Mouse (Mus musculus): ENCODE results near the gene Ttc30b.
"Not testable (repeated sequence)": the region's sequence is repeated elsewhere in the genome, so short reads cannot be mapped to it uniquely, and the experiment has no call there.

Ttc30b gene

DNA sequence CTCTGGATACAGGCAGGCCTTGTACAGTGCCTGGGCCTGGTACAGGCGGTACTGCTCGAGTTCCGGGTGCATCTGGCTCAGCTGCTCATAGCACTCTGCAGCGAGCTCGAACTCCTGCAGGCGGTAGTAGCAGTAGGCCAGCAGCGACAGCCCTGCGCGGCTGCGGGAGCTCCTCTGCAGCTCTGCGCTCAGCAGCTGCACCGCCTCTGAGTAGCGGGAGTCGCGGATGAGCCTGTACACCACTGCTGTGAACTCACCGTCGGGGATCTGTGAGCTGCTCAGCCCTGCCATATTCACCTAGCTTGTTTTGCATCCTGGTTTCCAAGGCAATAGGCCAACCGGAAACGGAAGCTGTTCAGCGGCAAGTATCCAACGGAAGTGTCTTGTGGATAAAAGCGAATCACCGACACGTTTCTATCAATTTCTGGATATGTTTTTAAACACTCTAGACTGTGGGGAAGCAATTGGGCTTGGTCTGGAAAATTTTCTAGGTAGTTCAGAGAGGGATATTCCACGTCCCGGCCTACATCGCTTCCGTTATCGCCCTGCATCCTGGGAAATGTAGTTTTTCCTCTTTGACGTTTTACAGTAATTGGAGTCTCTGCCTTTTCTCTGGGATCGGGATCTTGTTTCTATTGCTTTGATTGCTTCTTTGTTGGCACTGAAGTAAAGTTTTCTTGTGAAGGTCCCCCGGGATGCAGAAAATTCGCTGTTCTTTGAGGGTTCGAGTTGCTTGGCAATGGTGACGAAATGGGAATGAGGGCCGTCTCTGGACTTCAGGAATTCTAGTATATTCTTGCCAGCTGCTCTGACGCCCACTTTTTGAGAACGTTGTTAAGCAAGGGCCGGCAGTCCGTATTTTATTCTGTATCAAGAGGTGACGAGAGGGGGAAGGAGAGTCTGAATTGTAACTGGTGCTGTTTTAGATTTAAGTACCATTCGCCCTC is at the start of gene Ttc30b:
Gene Ttc30b, minus strand, starts transcription at position 469 of the 947 bp plus-strand sequence.
- in situ Hi-C loops (cut with MboI, MseI) = loop anchor here (5.0 kb wide), 1 partner anchor 39 kb away; the partner anchor contains the start of gene Ttc30a2

DNA sequence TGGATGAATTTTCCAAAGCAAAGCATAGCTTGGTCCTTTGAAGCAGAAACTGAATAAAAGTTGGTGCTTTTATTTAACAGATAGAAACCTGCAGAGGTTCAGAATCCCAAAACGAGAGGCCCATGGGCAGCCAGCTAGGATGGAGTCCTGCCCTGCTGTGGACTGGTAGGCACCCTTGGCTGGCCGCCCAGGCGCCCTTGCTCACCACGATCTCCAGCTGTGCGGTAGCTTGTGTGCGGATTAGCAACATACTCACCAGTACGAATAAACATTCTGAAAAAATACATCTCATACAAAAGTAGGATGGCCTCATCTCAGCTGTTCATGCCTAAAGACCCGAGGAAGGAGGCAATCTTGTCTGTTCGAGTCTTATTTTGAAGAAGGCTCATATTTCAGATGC is 49.4 kb upstream of the Ttc30b start:
- in situ Hi-C loops (cut with MboI, MseI) = loop anchor here (5.0 kb wide), 1 partner anchor 85 kb away; no protein-coding TSS in a partner anchor

DNA sequence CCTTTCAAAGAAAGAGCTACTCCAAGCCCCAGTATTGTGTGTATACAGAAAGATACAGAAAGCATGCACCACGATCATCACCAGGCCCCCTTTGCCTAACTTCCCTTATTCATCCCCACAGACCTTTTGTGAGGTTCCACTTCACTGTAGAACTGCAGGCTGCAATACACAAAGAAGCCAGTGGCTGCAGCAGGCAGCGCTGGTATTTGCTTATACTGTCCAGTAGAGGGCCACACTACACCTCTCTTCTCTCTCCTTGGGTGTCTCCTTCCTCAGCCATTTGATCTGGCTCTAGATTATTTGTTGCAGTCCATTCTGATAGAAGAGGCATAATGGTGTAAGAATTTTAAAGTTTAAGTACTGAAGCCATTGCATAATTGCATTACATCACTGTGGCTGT is 46.7 kb upstream of the Ttc30b start:
- in situ Hi-C loops (cut with MboI, MseI) = loop anchor here (5.0 kb wide), 1 partner anchor 87 kb away; no protein-coding TSS in a partner anchor

DNA sequence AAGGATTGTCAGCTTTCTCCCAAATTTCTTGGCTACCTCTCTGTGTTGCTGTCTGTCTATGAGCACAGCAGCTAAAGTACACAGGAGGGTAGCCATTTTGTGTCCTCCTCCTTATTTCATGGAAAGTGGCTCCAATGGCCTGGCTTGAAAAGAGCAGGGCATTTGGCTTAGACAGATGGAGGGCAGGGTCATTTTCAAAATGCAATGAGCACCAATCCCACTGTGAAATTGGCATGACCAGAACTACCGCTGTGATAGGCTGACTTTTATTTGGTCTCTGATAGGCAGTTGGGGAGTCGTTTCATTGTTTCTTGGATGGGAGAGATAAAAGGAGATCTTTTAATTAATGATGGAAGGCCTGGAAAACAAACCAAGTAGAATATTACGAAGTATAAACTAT is 45.5 kb upstream of the Ttc30b start:
- in situ Hi-C loops (cut with MboI, MseI) = no loop called here

DNA sequence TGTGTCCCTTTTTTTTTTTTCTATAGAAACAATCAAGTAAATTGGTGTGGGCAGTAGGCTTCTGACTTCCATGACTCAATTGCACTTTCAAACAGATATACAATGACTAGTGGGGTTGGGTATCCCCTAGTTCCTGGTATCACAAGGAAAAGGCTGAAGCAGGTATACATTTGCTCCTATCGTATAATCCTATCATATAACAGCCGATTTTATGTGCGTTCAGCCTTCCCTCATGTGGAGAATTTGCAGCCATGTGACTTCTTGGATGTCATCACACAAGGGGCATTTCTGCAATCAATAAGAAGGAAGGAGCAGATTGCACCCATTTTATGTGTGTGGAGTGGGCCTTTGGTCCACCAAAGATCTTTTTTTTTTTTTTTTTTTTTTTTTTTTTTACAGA is 44.7 kb upstream of the Ttc30b start:
- in situ Hi-C loops (cut with MboI, MseI) = no loop called here

DNA sequence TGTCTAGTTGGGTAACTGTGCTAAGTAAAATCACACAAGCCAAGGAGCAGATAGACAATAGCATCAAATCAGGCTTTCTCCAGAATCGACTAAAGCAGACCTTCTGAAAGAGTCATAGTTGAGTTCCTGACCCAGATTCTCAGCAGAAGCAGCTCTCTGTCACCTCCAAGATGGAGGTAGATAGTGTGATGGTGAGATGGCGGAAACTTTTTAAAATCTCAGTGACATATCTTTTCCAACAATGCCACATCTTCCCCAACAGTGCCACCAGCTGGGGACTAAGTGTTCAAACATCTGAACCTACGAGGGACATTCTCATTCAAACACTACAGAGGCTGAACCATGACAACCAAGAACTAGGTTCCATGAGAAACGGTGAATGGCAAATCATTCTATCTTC is 44.2 kb upstream of the Ttc30b start:
- in situ Hi-C loops (cut with MboI, MseI) = no loop called here

DNA sequence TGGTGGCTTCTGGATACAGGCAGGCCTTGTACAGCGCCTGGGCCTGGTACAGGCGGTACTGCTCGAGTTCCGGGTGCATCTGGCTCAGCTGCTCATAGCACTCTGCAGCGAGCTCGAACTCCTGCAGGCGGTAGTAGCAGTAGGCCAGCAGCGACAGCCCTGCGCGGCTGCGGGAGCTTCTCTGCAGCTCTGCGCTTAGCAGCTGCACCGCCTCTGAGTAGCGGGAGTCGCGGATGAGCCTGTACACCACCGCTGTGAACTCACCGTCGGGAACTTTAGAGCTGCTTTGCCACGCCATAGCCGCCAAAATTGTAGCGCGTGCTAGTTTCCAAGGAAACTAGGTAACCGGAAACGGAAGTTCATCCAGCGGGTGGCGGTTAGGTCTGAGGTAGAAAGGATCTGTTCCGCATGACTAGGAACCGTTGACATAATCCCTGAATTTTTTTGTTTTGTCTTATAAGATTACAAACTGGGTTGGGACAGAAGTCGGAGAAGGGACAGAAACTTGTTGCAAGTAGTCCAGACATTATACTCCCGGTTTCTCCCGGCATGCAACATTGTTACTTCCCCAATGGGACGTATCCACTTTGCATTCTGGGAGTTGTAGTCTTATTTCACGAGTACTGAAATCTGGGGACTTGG is 43.2 kb upstream of the Ttc30b start, which contains the start of gene Ttc30a1:
Gene Ttc30a1, minus strand, starts transcription at position 528 of the 642 bp plus-strand sequence.
- in situ Hi-C loops (cut with MboI, MseI) = not testable (repeated sequence)

DNA sequence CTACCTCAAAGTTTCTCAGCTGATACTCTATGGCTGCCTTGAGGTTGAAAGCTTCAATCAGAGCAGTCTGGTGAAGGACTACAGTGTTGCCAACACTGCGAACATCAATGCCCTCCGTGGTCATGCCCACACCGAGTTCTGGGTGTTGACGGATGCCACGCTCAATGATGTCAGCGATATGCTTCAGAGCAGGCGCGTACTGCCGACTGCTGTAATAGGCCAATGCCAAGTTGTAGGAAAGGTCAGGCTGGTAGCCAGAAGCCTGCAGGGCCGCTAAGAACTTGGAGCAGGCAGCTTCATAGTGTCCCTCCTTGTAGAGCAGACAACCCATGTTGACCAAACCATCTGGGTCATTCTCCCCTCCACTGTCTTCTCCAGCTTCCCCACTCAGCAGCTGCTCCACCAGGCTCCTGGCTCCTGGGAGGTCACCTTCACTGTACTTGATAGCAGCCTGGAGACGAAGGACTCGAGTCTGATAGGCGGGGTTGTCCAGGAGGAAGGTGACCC is 42.6 kb upstream of the Ttc30b start:
- in situ Hi-C loops (cut with MboI, MseI) = not testable (repeated sequence)

DNA sequence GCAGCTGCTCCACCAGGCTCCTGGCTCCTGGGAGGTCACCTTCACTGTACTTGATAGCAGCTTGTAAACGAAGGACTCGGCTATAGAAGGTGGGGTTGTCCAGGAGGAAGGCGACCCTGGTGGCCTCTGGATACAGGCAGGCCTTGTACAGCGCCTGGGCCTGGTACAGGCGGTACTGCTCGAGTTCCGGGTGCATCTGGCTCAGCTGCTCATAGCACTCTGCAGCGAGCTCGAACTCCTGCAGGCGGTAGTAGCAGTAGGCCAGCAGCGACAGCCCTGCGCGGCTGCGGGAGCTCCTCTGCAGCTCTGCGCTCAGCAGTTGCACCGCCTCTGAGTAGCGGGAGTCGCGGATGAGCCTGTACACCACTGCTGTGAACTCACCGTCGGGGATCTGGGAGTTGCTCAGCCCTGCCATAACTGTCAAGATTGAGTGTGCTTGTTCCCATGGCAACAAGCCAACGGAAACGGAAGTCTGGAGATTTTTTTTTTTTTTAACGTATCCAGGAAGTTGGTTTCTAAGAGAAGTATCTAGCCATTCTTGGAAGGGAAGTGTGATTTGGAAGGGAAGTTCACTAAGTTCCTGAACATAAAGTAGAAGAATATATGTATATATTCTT is 39.5 kb upstream of the Ttc30b start, which contains the start of gene Ttc30a2:
Gene Ttc30a2, minus strand, starts transcription at position 419 of the 617 bp plus-strand sequence.
- in situ Hi-C loops (cut with MboI, MseI) = loop anchor here (5.0 kb wide), 1 partner anchor 41 kb away; the partner anchor contains the start of gene Ttc30b

DNA sequence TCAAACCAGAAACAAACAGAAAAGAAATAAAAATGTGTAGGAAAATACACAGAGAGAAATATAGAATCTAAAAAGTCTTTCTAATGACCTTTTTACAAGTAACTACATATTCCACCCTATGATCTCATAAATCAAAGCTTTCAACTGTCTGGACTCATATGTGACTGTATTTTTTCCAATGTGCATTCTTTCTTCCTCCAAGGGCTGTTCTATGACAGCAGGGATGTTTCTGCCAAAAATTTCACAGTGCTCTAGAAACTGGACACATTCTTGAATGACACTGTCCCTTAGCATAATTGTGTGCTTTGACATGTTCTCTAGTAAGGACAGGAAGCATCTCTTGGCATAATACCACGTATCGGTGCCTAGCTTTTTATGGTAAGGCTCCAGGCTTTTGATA is 37.7 kb upstream of the Ttc30b start:
- in situ Hi-C loops (cut with MboI, MseI) = loop anchor here (5.0 kb wide), 1 partner anchor 39 kb away; the partner anchor contains the start of gene Ttc30b

DNA sequence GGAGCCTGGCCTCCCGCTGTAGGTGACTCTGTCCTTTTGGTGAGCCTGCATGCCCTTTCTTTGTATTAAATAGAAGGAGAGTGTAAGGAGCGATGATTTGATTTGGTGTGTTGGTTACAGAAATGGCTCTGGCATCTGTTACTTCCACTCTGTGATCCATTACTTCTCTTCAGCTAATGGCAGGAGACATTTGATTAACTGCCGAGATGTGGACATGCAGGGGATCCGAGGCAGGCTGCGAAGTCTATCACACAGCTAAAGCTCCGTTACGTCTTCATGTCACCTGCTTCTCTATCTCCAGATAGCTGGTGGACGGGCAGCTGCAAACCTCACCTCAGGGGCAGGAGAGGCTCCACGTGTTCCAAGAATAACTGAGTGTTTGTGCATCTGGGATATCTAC is 35.7 kb upstream of the Ttc30b start:
- in situ Hi-C loops (cut with MboI, MseI) = loop anchor here (25.0 kb wide), 2 partner anchors 187 to 362 kb away; no protein-coding TSS in a partner anchor

DNA sequence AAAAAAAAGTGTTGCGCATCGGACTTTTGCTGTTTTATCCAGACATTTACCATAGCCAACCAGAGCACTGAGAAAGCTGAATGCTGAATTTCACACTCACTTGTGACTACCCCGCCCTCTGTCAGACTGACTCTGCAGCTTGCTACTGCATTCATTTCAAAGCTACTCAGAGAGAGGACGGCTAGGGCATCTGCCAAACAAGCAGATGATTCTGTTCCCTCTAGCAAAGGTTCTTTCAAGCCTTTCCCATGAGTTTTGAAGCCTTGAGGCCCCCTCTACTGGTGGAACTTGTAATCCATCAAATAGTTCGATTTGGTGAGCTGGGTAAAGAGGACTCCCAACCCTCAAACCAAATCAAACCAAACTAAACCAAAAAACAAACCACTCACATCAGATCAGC is 26.6 kb upstream of the Ttc30b start:
- in situ Hi-C loops (cut with MboI, MseI) = loop anchor here (25.0 kb wide), 2 partner anchors 178 to 353 kb away; no protein-coding TSS in a partner anchor

DNA sequence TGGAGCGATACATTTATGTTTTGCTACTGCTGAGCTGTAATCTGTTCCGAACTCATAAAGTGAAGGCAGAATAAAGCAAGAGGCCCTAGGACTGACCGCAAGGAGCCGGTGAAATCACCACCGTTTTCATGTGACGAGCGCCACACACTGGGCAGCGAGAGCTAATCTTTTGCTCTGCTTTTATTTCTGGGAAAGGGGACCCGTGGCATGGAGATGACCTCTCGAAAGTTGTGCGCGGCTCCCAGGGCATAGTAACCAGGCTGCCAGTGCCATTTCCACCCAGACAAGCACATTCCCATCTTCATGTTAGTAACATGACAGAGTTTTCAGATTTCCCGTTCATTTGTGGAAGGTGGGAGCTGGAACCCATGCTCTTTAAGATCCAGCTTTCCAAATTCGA is 26.1 kb upstream of the Ttc30b start:
- in situ Hi-C loops (cut with MboI, MseI) = loop anchor here (25.0 kb wide), 2 partner anchors 177 to 352 kb away; no protein-coding TSS in a partner anchor

DNA sequence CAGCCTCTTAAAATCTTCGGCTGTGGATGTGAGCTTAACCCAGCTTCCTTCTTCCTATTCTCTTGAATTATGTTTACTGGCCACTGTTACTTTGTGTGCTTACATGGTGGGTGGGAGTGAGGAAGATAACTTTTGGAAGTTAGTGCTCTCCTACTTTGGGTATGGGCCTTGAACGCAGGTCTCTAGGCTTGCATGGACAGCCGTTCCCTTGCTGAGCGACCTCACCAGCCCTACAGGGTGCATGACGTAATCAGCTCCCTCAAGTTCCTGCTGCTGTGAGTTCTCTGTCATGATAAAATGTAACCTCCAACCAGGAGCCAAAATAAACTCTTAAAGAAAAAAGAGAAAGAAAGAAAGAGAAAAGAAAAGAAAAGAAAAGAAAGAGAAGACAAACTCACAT is 25.7 kb upstream of the Ttc30b start:
- in situ Hi-C loops (cut with MboI, MseI) = loop anchor here (25.0 kb wide), 2 partner anchors 177 to 352 kb away; no protein-coding TSS in a partner anchor

DNA sequence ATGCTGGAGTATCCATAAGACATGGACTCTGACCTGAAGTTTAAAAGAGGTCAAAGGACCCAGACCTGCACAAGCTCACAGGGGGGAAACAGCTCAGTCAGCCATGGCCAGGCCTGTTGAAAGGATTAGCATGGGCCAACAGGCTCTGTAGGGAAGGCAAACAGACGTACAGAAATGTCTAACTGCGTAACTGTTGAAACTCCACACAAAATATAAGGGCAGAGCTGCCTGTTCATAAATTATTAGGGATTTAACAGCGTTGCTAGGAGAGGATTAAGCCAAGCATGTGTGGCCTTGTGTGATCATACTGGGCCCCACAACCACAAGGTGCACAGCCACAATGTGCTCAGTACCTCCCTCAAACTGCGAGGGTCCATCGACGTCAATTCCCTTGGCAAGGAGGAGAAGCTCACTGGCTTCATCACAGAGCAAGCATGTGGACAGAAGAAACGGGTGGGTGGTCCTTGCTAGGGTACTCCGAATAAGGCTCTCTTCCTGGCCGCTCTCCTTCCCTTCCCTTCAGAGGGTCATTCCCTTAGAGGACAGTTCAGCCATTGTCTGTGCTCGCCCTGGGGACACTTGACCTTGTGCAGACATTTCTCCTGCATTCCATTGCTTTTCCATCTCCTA is 24.9 kb upstream of the Ttc30b start:
- in situ Hi-C loops (cut with MboI, MseI) = loop anchor here (25.0 kb wide), 2 partner anchors 176 to 351 kb away; no protein-coding TSS in a partner anchor

DNA sequence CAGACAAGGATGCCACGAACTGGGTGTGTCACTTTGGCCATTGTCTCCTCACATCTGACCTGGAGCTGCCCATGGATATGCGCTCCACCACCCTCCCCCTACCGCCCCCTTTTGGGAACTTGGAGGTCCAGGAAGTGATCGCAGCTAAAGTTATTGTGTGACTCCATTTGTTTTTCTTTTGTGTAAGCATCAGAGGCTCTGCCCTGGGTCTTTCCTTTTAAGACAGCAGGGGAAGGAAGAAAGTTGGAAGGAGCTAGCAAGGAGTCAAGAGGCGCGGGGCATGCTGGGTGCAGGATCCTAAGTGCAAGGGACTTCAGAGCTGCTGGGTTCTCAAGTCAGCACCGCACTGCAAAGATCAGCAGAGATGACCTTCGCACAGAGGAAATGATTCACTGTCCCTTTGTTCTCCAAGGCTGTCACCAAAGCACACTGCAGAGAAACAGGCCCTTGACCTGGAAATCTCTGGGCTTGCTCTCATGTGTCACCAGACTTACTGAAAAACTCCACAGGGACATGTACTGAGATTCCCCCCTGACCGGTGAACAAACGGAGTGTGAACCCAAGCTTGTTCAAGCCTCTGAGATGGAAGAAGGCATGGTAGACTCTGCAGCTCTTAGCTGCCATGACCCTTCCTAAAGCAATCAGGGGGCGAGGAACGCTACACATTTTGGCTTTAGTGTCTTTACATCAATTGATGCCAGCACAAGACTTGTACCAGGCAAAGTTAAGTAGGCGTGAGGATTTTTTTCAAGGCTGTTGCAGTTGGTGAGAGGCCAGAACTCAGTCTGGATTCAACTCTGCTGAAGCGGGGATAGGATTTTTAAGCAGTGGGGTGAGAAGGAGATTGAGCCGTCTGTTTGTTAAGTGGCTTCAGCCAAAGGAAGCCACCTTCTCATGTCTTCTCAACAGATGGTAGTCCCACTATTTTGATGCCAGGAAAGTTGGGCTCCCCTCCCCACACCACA is 22.3 kb upstream of the Ttc30b start:
- in situ Hi-C loops (cut with MboI, MseI) = loop anchor here (25.0 kb wide), 2 partner anchors 173 to 348 kb away; no protein-coding TSS in a partner anchor

DNA sequence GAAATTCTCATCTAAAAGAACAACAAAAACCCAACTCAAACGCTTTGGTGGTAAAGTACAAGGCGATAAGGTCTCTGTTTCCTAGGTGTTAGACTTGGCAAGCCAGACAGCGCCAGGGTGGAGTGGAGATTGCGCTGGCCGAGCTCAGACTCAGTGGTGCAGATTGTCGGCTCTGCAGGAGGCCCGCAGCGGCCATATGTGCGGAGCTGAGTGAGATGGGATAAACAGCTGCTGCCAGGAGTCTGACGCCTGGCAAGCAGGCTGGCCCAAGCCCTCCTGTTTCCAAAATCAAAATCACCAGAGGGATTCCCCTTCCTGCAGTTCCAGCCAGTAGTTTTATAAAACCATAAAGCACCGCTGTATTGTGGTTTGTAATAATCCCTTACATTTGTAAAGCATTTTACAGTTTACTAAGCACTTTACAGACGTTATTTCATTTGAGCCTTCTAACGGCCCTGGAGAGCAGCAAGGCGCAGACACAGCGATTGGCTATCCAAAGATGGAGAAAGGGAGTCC is 21.5 kb upstream of the Ttc30b start:
- in situ Hi-C loops (cut with MboI, MseI) = loop anchor here (25.0 kb wide), 2 partner anchors 173 to 348 kb away; no protein-coding TSS in a partner anchor

DNA sequence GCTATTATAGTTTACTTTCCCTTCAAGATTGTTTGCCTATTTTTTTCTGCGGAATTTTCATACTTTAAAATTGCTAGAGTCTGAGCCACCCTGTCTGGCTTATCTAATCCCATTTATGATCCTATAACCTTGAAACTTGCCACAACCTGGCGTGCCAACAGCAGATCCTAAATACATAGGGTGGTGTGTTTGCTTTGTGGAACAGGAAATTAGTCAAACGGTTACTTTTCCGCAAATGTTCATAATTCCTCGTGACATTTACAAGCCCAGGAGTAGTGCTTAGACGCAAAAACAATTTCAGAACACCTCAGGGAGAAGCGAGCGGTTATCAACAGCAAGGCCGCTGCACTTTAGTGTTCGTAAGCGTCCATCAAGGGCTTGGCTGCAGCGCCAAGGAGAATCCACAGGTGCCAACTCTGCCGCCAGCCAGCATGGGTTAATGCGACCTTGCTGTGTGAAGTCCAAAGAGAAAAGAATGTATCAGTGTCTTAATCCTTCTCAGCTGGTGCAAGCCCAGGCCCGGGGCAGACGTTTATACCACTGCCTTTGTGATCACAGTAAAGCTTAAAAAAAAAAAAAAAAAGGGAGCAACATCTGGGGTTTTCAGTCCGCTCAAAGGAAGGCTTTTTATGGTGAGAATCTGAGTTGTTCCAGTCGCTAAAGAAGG is 20.9 kb upstream of the Ttc30b start:
- in situ Hi-C loops (cut with MboI, MseI) = loop anchor here (25.0 kb wide), 2 partner anchors 172 to 347 kb away; no protein-coding TSS in a partner anchor
